Mouse (Mus musculus): ENCODE data around the gene Elfn1. TPM values are rescaled to one million over a fixed set of nuclear protein-coding genes. Genes with fewer than 3 reads are reported as not detected.
"Not testable (repeated sequence)": the region's sequence is repeated elsewhere in the genome, so short reads cannot be mapped to it uniquely, and the experiment has no call there.

Gene Elfn1
- total and polyA plus RNA-seq, 3 experiments: 0.05 TPM; not detected in 2

DNA sequence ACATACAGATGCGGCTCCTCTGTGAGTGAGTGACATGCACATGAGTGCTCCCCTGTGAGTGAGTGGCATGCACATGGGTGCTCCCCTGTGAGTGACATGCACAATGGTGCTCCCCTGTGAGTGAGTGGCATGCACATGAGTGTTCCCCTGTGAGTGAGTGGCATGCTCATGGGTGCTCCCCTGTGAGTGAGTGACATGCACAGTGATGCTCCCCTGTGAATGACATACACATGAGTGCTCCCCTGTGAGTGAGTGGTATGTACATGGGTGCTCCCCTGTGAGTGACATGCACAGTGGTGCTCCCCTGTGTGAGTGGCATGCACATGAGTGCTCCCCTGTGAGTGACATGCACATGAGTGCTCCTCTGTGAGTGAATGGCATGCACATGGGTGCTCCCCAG, 74.2 kb downstream of the Elfn1 start:
- H3K9me3 ChIP-seq (replicated peaks): no peaks in the 10 kb centered on the region
- ATAC-seq (ENCODE audit: extremely low read depth, insufficient number of reproducible peaks, low FRiP score, poor library complexity, severe bottlenecking): no peak
- H3K36me3 ChIP-seq (replicated peaks): no peaks in the 10 kb centered on the region
- 0 out of 2 replicates have a peak, but pooled peaks cover 4% of the 10 kb centered on the region for H3K27me3 ChIP-seq (ENCODE audit: insufficient read depth, low read length)
- TF ChIP-seq CTCF (IDR thresholded peaks at IDR 0.05; ENCODE audit: low read depth, low read length) (no peak), POLR2AphosphoS5 (IDR thresholded peaks at IDR 0.05; ENCODE audit: insufficient replicate concordance, low read depth, low read length) (no peak), TAL1 (conservative IDR thresholded peaks at IDR 0.05; ENCODE audit: low read depth, low read length) (no peak), GATA2 (IDR thresholded peaks at IDR 0.05; ENCODE audit: borderline replicate concordance, low read depth, low read length) (no peak), GATA1 (IDR thresholded peaks at IDR 0.05; ENCODE audit: borderline replicate concordance, low read length) (no peak)
- no peak overlapping the region; the same call in 1 of the 2 replicates for H3K4me3 ChIP-seq (ENCODE audit: low read depth, low read length)
- H3K4me1 ChIP-seq (ENCODE audit: insufficient read depth, low read depth, low read length): no peaks in the 10 kb centered on the region
- no peak for DNase-seq (ENCODE audit: low spot score)

GRCm38 (mm10) chr5:139985073-139985746, 77.5 kb downstream of the Elfn1 start:
- TF ChIP-seq GATA1 (IDR thresholded peaks at IDR 0.05; ENCODE audit: borderline replicate concordance, low read length) (no peak), POLR2AphosphoS5 (IDR thresholded peaks at IDR 0.05; ENCODE audit: insufficient replicate concordance, low read depth, low read length) (no peak), TAL1 (conservative IDR thresholded peaks at IDR 0.05; ENCODE audit: low read depth, low read length) (no peak), GATA2 (IDR thresholded peaks at IDR 0.05; ENCODE audit: borderline replicate concordance, low read depth, low read length) (no peak), CTCF (IDR thresholded peaks at IDR 0.05; ENCODE audit: low read depth, low read length) (no peak)
- no peak overlapping the region for H3K4me3 ChIP-seq (ENCODE audit: low read depth, low read length)
- H3K9me3 ChIP-seq (replicated peaks): no peaks in the 10 kb centered on the region
- H3K27me3 ChIP-seq (ENCODE audit: insufficient read depth, low read length): peaks cover 8% of the 10 kb centered on the region; the same call in 1 of the 2 replicates
- DNase-seq (ENCODE audit: low spot score) (no peak), ATAC-seq (ENCODE audit: extremely low read depth, insufficient number of reproducible peaks, low FRiP score, poor library complexity, severe bottlenecking) (no peak)
- H3K36me3 ChIP-seq (replicated peaks): no peaks in the 10 kb centered on the region
- H3K4me1 ChIP-seq (ENCODE audit: insufficient read depth, low read depth, low read length): no peaks in the 10 kb centered on the region

DNA sequence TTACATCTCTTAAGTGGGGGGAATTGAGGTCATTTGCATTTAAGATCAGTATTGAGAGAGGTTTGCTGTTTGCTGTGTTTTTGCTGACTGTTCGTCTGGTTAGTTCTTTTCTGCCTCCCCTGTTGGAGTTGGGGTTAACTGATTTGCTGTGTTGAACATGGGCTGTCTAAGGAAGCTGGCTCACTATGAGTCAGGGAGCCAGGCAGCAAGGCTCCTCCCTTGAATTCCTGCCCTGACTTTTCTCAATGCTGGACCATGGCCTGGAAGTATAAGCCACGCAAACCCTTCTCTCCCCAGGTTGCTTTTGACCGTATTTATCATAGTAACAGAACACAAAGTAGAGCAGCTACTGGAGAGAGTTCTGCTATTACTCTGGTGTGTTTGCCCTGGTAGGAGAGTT, 83.8 kb downstream of the Elfn1 start:
- no peaks in the 10 kb centered on the region for H3K9me3 ChIP-seq (replicated peaks)
- no peak for TF ChIP-seq CTCF (IDR thresholded peaks at IDR 0.05; ENCODE audit: low read depth, low read length)
- TF ChIP-seq GATA2 (IDR thresholded peaks at IDR 0.05; ENCODE audit: borderline replicate concordance, low read depth, low read length): no peak
- TF ChIP-seq POLR2AphosphoS5 (IDR thresholded peaks at IDR 0.05; ENCODE audit: insufficient replicate concordance, low read depth, low read length): no peak
- no peak for TF ChIP-seq GATA1 (IDR thresholded peaks at IDR 0.05; ENCODE audit: borderline replicate concordance, low read length)
- no peak for TF ChIP-seq TAL1 (conservative IDR thresholded peaks at IDR 0.05; ENCODE audit: low read depth, low read length)
- DNase-seq (ENCODE audit: low spot score): no peak
- no peaks in the 10 kb centered on the region for H3K36me3 ChIP-seq (replicated peaks)
- no peak overlapping the region for H3K4me3 ChIP-seq (ENCODE audit: low read depth, low read length)
- H3K4me1 ChIP-seq (ENCODE audit: insufficient read depth, low read depth, low read length): no peaks in the 10 kb centered on the region
- H3K27me3 ChIP-seq (ENCODE audit: insufficient read depth, low read length): peaks cover 5% of the 10 kb centered on the region; the same call in 1 of the 2 replicates
- no peak for ATAC-seq (ENCODE audit: extremely low read depth, insufficient number of reproducible peaks, low FRiP score, poor library complexity, severe bottlenecking)

DNA sequence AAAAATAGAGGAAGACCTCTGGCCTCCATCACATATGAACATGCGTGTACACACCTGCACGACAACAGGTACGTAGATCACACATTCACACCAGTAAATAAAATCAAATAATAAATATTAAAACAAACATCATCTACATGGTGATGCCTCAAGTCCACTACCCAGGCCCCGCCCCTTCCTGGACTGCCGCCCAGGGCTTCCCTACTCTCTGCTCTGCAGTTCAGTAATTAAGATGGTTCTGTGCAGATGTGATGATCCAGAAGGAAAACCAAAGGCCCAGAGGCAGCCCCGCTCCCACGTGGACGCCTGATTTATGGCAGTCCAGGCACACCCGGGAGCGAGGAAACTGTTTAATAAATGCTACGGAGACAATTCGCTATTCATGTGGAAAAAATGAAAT, 90.6 kb downstream of the Elfn1 start:
- ATAC-seq (ENCODE audit: extremely low read depth, insufficient number of reproducible peaks, low FRiP score, poor library complexity, severe bottlenecking); DNase-seq (ENCODE audit: low spot score): not testable (repeated sequence)

GRCm38 (mm10) chr5:139998916-139999315, 91.2 kb downstream of the Elfn1 start:
- ATAC-seq (ENCODE audit: extremely low read depth, insufficient number of reproducible peaks, low FRiP score, poor library complexity, severe bottlenecking) (no peak), DNase-seq (ENCODE audit: low spot score) (no peak)
- H3K4me1 ChIP-seq (ENCODE audit: insufficient read depth, low read depth, low read length): no peaks in the 10 kb centered on the region
- TF ChIP-seq CTCF (IDR thresholded peaks at IDR 0.05; ENCODE audit: low read depth, low read length): no peak
- H3K9me3 ChIP-seq (replicated peaks): no peaks in the 10 kb centered on the region
- H3K36me3 ChIP-seq (replicated peaks): no peaks in the 10 kb centered on the region
- H3K4me3 ChIP-seq (ENCODE audit: low read depth, low read length): no peak overlapping the region
- H3K27me3 ChIP-seq (ENCODE audit: insufficient read depth, low read length): no peaks in the 10 kb centered on the region

More for the DNA sequence above, 90.6 kb downstream of the Elfn1 start:
- H3K4me1 ChIP-seq (ENCODE audit: insufficient read depth, low read depth, low read length); H3K36me3 ChIP-seq (replicated peaks); H3K27me3 ChIP-seq (ENCODE audit: insufficient read depth, low read length); H3K4me3 ChIP-seq (ENCODE audit: low read depth, low read length); H3K9me3 ChIP-seq (replicated peaks): not testable (repeated sequence)

DNA sequence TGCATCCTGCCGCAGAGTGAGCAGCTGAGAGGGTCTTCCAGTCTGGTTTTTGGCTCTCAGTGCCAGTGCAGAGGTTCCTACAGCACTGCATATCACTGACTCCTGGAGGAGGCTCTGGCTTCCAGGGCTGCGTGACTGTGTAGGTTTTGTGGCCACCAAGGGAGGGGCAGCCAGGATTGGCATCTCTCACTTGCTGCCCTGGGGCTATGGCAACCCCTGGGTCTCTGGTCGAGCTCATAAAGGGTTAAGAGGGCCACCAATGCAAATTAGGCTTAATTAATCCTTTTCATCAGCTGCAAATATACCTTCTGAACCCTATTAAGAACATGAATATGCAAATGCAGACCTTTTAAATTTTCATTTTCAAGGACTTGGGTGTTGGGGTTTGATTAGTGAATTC, 94.8 kb downstream of the Elfn1 start:
- DNase-seq (ENCODE audit: low spot score) (no peak), ATAC-seq (ENCODE audit: extremely low read depth, insufficient number of reproducible peaks, low FRiP score, poor library complexity, severe bottlenecking) (no peak)
- no peak for TF ChIP-seq GATA2 (IDR thresholded peaks at IDR 0.05; ENCODE audit: borderline replicate concordance, low read depth, low read length)
- no peak for TF ChIP-seq TAL1 (conservative IDR thresholded peaks at IDR 0.05; ENCODE audit: low read depth, low read length)
- TF ChIP-seq GATA1 (IDR thresholded peaks at IDR 0.05; ENCODE audit: borderline replicate concordance, low read length): no peak
- no peak for TF ChIP-seq POLR2AphosphoS5 (IDR thresholded peaks at IDR 0.05; ENCODE audit: insufficient replicate concordance, low read depth, low read length)

DNA sequence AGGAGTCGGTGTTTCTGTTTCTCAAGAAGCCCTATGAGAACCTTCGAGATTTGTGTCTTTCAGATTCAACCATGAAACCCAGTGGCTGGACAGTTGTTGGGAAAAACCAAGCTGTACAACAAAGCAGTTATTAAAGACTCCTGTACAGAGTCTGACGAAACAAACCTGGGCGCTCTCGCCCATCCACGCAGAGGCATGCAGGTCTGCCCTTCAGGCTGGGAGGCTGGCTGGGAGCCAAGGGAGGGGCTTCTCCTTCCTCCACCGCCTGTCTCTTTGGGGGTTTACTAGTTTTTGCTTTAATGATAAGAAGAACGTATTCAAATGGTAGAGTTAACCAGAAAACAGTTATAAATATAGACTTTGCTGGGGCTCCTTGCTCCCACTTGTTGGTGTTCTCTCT, 99.1 kb downstream of the Elfn1 start:
- no peak for ATAC-seq (ENCODE audit: extremely low read depth, insufficient number of reproducible peaks, low FRiP score, poor library complexity, severe bottlenecking)
- Histone ChIP-seq H3K27me3 (ENCODE audit: insufficient read depth, low read length) (no peaks in the 10 kb centered on the region), H3K4me3 (ENCODE audit: low read depth, low read length) (no peak overlapping the region), H3K4me1 (ENCODE audit: insufficient read depth, low read depth, low read length) (no peaks in the 10 kb centered on the region), H3K36me3 (replicated peaks) (peaks cover 48% of the 10 kb centered on the region), H3K9me3 (replicated peaks) (no peaks in the 10 kb centered on the region)
- no peak for TF ChIP-seq TAL1 (conservative IDR thresholded peaks at IDR 0.05; ENCODE audit: low read depth, low read length)
- TF ChIP-seq GATA2 (IDR thresholded peaks at IDR 0.05; ENCODE audit: borderline replicate concordance, low read depth, low read length): no peak
- TF ChIP-seq GATA1 (IDR thresholded peaks at IDR 0.05; ENCODE audit: borderline replicate concordance, low read length): no peak
- TF ChIP-seq POLR2AphosphoS5 (IDR thresholded peaks at IDR 0.05; ENCODE audit: insufficient replicate concordance, low read depth, low read length): no peak
- no peak for TF ChIP-seq CTCF (IDR thresholded peaks at IDR 0.05; ENCODE audit: low read depth, low read length)
- DNase-seq (ENCODE audit: low spot score): no peak

More for the DNA sequence above, 94.8 kb downstream of the Elfn1 start:
- Histone ChIP-seq H3K9me3 (replicated peaks) (no peaks in the 10 kb centered on the region), H3K4me1 (ENCODE audit: insufficient read depth, low read depth, low read length) (no peaks in the 10 kb centered on the region), H3K4me3 (ENCODE audit: low read depth, low read length) (no peak overlapping the region), H3K27me3 (ENCODE audit: insufficient read depth, low read length) (no peaks in the 10 kb centered on the region), H3K36me3 (replicated peaks) (peaks cover 18% of the 10 kb centered on the region)
